Mouse (Mus musculus) heart, embryonic 14.5 days (tissue): ENCODE data around the gene Pwp1. TPM values are rescaled to one million over a fixed set of nuclear protein-coding genes. Genes with fewer than 3 reads are reported as not detected.

Source experiments
- ATAC-seq: fragments of 200-750 bp; cut with Nextera tagmentation; 2 replicates; pipeline ENCODE4 v1.8.0; 2017; ENCODE audit warnings: low read depth, moderate TSS enrichment; ENCODE audit not compliant: insufficient number of reproducible peaks, insufficient read depth, low FRiP score
- H3K27ac ChIP-seq, 2 experiments: fragments of 200-500 bp in 1 of 2; fragments of 300-500 bp in 1 of 2; sonication (generic) in 1 of 2; replicated peaks in 1 of 2; 2 replicates each; pipeline ENCODE4 v1.5.1; 2012 to 2014; ENCODE audit warnings: low read depth in 2 of 2, low read length in 2 of 2, control low read depth in 1 of 2, mild to moderate bottlenecking in 1 of 2, mixed read lengths in 1 of 2; ENCODE audit not compliant: control insufficient read depth in 1 of 2, insufficient read depth in 1 of 2
- H3K27me3 ChIP-seq: fragments of 300-500 bp; sonication (generic); 2 replicates; pipeline ENCODE4 v1.6.1; 2014; ENCODE audit warnings: mild to moderate bottlenecking, low read length, control low read depth; ENCODE audit not compliant: control insufficient read depth, insufficient read depth
- H3K36me3 ChIP-seq: fragments of 300-500 bp; sonication (generic); 2 replicates; pipeline ENCODE4 v1.6.1; 2014; ENCODE audit warnings: mild to moderate bottlenecking, control low read depth, low read length, mixed read lengths; ENCODE audit not compliant: control insufficient read depth, insufficient read depth
- H3K4me1 ChIP-seq, 2 experiments: fragments of 200-500 bp in 1 of 2; fragments of 300-500 bp in 1 of 2; sonication (generic) in 1 of 2; 2 replicates each; pipeline ENCODE4 v1.6.1; 2012 to 2014; ENCODE audit warnings: low read length in 2 of 2, control low read depth in 1 of 2, mixed read lengths in 1 of 2; ENCODE audit not compliant: control insufficient read depth in 2 of 2, insufficient read depth in 2 of 2
- H3K4me2 ChIP-seq: fragments of 300-500 bp; sonication (generic); 2 replicates; pipeline ENCODE4 v1.6.1; 2014; ENCODE audit warnings: mild to moderate bottlenecking, low read length
- H3K4me3 ChIP-seq, 2 experiments: fragments of 200-500 bp in 1 of 2; fragments of 300-500 bp in 1 of 2; sonication (generic) in 1 of 2; 2 replicates each; pipeline ENCODE4 v1.5.1; 2012 to 2014; ENCODE audit warnings: low read length in 2 of 2, mild to moderate bottlenecking in 2 of 2, control low read depth in 1 of 2, low read depth in 1 of 2, moderate library complexity in 1 of 2; ENCODE audit not compliant: control insufficient read depth in 1 of 2, insufficient read depth in 1 of 2
- H3K9ac ChIP-seq: fragments of 300-500 bp; sonication (generic); 2 replicates; pipeline ENCODE4 v1.6.1; 2014; ENCODE audit warnings: mild to moderate bottlenecking, low read length
- H3K9me3 ChIP-seq: fragments of 300-500 bp; sonication (generic); 2 replicates; pipeline ENCODE4 v1.6.1; 2016; ENCODE audit warnings: low read length, control low read depth; ENCODE audit not compliant: control insufficient read depth
- WGBS: fragments of 180-500 bp; shearing (Covaris S2); extraction: QIAGEN DNeasy Blood & Tissue Kit; methylation state at CpG from one replicate; pipeline ENCODE4 v1.1.7; 2014; 5-methylcytosine and 5-hydroxymethylcytosine counted together
- polyA plus RNA-seq: library from polyadenylated mRNA; unstranded; fragments of >200 nt; fragmentation: Nextera tagmentation; extraction: Ambion mirVana; gene quantifications from 2 replicates; pipeline ENCODE4 v1.2.1, GENCODE M21; 2014

The Pwp1 gene
- polyA plus RNA-seq, 1 experiment from 2014 or later, result 46.0 TPM

DNA sequence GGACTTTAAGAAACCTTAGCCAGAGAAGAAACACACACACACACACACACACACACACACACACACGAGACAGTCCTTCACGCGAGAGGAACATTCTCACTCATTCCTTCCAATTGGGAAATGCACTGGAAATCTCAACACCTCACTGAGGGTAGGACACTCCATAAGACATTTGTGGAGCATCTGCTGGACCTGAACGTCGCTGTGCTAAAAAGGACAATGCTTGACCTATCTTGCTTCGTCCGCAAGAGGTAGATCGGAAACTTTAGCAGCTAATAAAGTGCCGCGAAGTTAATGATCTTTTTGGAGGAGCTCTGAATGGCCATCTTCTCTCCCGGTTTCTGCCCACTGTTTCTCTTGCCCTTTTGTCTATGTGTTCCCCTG, 99.9 kb downstream of the Pwp1 start:
- Histone ChIP-seq H3K27me3 (peaks cover 29% of the 10 kb centered on the region), H3K9me3 (no peaks in the 10 kb centered on the region), H3K27ac (no peak overlapping the region), H3K9ac (no peak overlapping the region), H3K4me1 (peaks cover 0 to 8% of the 10 kb centered on the region in 2 experiments; a peak in 2 of 4 replicates), H3K36me3 (no peaks in the 10 kb centered on the region), H3K4me3 (peak overlapping the region in 1 of 2 experiments; percentile 62; a peak in 1 of 4 replicates), H3K4me2 (peak overlapping the region; percentile 98)
- WGBS, result 52% methylated on average over 11 of the region's 11 CpGs
- ATAC-seq, result no peak

DNA sequence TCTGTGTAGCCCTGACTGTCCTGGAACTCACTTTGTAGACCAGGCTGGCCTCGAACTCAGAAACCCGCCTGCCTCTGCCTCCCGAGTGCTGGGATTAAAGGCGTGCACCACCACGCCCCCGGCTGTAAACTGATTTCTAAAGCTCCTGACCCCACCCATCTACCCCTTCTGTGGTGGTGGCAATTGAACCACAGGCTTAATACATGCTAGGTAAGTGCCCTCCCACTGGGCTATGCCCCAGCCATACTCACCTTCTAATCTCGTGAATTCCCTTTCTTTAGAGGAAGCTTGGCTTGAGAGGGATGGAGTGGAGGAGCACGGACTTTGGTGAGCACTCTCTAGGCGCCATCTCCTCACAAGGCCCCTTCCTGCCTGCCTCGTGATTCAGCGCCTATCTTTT, 100.7 kb downstream of the Pwp1 start:
- no peak for ATAC-seq
- H3K4me3 ChIP-seq, result no peak overlapping the region
- H3K9ac ChIP-seq, result no peak overlapping the region
- H3K36me3 ChIP-seq, result no peaks in the 10 kb centered on the region
- 84% methylated on average over 11 of the region's 11 CpGs for WGBS
- H3K4me2 ChIP-seq, result no peak overlapping the region
- no peaks in the 10 kb centered on the region for H3K9me3 ChIP-seq
- H3K27ac ChIP-seq, result no peak overlapping the region
- peaks cover 29% of the 10 kb centered on the region for H3K27me3 ChIP-seq
- H3K4me1 ChIP-seq, result peaks cover 0 to 8% of the 10 kb centered on the region in 2 experiments; a peak in 2 of 4 replicates

DNA sequence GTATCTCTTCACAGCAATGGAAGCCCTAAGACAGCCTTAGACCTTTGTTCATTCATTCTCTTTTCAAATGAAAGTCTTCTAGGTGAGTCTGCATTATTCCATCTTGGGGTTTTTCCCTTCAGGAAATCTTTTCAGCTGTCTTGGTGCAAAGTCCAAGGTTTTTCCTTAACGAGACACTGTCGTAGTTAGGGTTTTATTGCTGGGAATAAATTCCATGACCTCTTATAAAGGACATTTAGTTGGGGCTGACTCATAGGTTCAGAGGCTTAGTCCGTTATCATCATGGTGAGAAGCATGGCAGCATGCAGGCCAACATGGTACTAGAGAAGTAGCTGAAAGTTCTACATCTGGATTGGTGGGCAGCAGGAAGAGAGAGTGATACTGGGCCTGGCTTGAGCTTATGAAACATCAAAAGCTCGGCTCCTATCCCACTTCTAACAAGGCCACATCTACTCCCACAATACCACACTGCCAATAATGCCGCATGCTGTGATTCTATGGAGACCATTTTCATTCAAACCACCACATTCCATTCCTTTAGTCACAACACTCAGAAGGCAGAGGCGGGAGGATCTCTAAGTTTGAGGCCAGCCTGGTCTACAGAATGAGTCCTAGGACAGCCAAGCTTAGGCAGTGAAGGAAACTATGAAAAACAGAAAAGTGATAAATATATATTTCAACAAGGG, 107.1 kb downstream of the Pwp1 start:
- no peaks in the 10 kb centered on the region for H3K27me3 ChIP-seq
- no peak overlapping the region for H3K4me3 ChIP-seq
- no peak overlapping the region for H3K27ac ChIP-seq
- H3K36me3 ChIP-seq, result peaks cover 56% of the 10 kb centered on the region
- no peak overlapping the region for H3K9ac ChIP-seq
- 95% methylated on average over 6 of the region's 6 CpGs for WGBS
- H3K4me1 ChIP-seq, result no peaks in the 10 kb centered on the region
- ATAC-seq, result no peak
- no peak overlapping the region for H3K4me2 ChIP-seq
- H3K9me3 ChIP-seq, result peaks cover 3% of the 10 kb centered on the region; the same call in 1 of the 2 replicates

Other genes starting within 250 kb of the Pwp1 start
- 15.2 and 16.0 TPM in 2 replicates for gene Prdm4, start 87.6 kb downstream of the Pwp1 start, polyA plus RNA-seq
- gene Ascl4, start 98.2 kb downstream of the Pwp1 start, polyA plus RNA-seq, result not detected in 2 replicates
- 107 TPM in 2 replicates for gene Rtcb, start 128.3 kb downstream of the Pwp1 start, polyA plus RNA-seq
- not detected in 2 replicates for gene Bpifc, start 182.4 kb downstream of the Pwp1 start, polyA plus RNA-seq
- 20.1 and 22.1 TPM in 2 replicates for gene Fbxo7, start 192.5 kb downstream of the Pwp1 start, polyA plus RNA-seq